Mouse (Mus musculus) G1E (cell line): ENCODE results near the gene Pmel.

ENCODE experiments used
- CTCF ChIP-seq: IDR thresholded peaks from 2 replicates; pipeline ENCODE4 v1.5.1; 2012; ENCODE audit warnings: low read depth, low read length, inconsistent platforms, mixed read lengths
- GATA1 ChIP-seq: IDR thresholded peaks from 2 replicates; pipeline ENCODE4 v1.6.1; 2012; ENCODE audit warnings: borderline replicate concordance, low read length, inconsistent platforms, mixed read lengths
- GATA2 ChIP-seq: IDR thresholded peaks from 2 replicates; pipeline ENCODE4 v1.6.1; 2012; ENCODE audit warnings: low read depth, low read length, inconsistent platforms, borderline replicate concordance

DNA sequence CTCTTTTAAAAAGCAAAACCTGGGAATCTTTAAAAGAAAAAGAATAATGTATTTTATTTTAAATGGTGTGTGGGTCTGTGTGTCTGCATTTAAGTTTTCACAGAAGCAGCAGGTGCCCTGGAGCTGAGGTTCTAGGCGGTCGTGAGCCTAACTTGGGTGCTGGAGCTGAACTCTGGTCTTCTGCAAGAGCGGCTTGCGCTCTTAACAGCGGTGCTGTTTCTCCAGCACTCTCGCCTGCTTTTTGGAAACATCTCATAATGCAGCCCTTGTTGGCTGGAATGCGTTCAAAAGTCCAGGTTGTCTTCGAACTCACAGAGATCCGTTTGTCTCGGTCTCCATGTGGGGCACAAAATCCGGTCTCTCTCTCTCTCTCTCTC, 1.3 kb downstream of the Pmel start:
- no peak for TF ChIP-seq CTCF
- no peak for TF ChIP-seq GATA1
- TF ChIP-seq GATA2 = no peak
